Mouse (Mus musculus): Measurements from ENCODE around the gene Nudt19.
"Not testable (repeated sequence)": the region's sequence is repeated elsewhere in the genome, so short reads cannot be mapped to it uniquely, and the experiment has no call there.

The Nudt19 gene

GRCm38 (mm10) chr7:35556205-35556603 is at the start of gene Nudt19:
Nudt19 (minus strand) TSS chr7:35556304.
- DNase-seq (ENCODE audit: low spot score): no peak

GRCm38 (mm10) chr7:35602766-35603165 is 46.7 kb upstream of the Nudt19 start:
- DNase-seq (ENCODE audit: low spot score): no peak

- no peak for DNase-seq (ENCODE audit: low spot score)
Observed at GRCm38 (mm10) chr7:35601106-35601505, 45.0 kb upstream of the Nudt19 start.

- no peak for DNase-seq (ENCODE audit: low spot score)
Observed at GRCm38 (mm10) chr7:35600031-35600430, 43.9 kb upstream of the Nudt19 start.

- no peak for DNase-seq (ENCODE audit: low spot score)
Observed at GRCm38 (mm10) chr7:35599492-35599891, 43.4 kb upstream of the Nudt19 start.

GRCm38 (mm10) chr7:35594311-35594710 is 38.2 kb upstream of the Nudt19 start:
- DNase-seq (ENCODE audit: low spot score): no peak

- DNase-seq (ENCODE audit: low spot score): no peak
Observed at GRCm38 (mm10) chr7:35590731-35591191, 34.7 kb upstream of the Nudt19 start.

GRCm38 (mm10) chr7:35589485-35589884 is 33.4 kb upstream of the Nudt19 start:
- DNase-seq (ENCODE audit: low spot score): no peak

GRCm38 (mm10) chr7:35588680-35589428 is 32.8 kb upstream of the Nudt19 start:
- no peak for DNase-seq (ENCODE audit: low spot score)

- DNase-seq (ENCODE audit: low spot score): no peak
Observed at GRCm38 (mm10) chr7:35587728-35588127, 31.6 kb upstream of the Nudt19 start.

- no peak for DNase-seq (ENCODE audit: low spot score)
Observed at GRCm38 (mm10) chr7:35586906-35587445, 30.9 kb upstream of the Nudt19 start.

GRCm38 (mm10) chr7:35586055-35586905 is 30.2 kb upstream of the Nudt19 start, which contains the start of gene Ankrd27:
Ankrd27 (plus strand) TSS chr7:35586244.
- DNase-seq (ENCODE audit: low spot score): peak; percentile 86

GRCm38 (mm10) chr7:35585191-35586054 is 29.3 kb upstream of the Nudt19 start, which contains the start of gene Rgs9bp:
Rgs9bp (minus strand) TSS chr7:35585582.
- DNase-seq (ENCODE audit: low spot score): peak; percentile 16

GRCm38 (mm10) chr7:35584786-35585190 is 28.7 kb upstream of the Nudt19 start:
- no peak for DNase-seq (ENCODE audit: low spot score)

- DNase-seq (ENCODE audit: low spot score): no peak
Observed at GRCm38 (mm10) chr7:35584068-35584785, 28.1 kb upstream of the Nudt19 start.

GRCm38 (mm10) chr7:35583476-35584025 is 27.4 kb upstream of the Nudt19 start:
- no peak for DNase-seq (ENCODE audit: low spot score)

- DNase-seq (ENCODE audit: low spot score): no peak
Observed at GRCm38 (mm10) chr7:35582719-35583118, 26.6 kb upstream of the Nudt19 start.

GRCm38 (mm10) chr7:35579849-35580248 is 23.7 kb upstream of the Nudt19 start:
- no peak for DNase-seq (ENCODE audit: low spot score)

GRCm38 (mm10) chr7:35570883-35571282 is 14.8 kb upstream of the Nudt19 start:
- not testable (repeated sequence) for DNase-seq (ENCODE audit: low spot score)

- not testable (repeated sequence) for DNase-seq (ENCODE audit: low spot score)
Observed at GRCm38 (mm10) chr7:35569724-35570123, 13.6 kb upstream of the Nudt19 start.

- DNase-seq (ENCODE audit: low spot score): not testable (repeated sequence)
Observed at GRCm38 (mm10) chr7:35565965-35566364, 9.9 kb upstream of the Nudt19 start.

Measured in ovary, postnatal 10 days (tissue).